Mouse (Mus musculus): ENCODE results near the gene Cers3.

- no peak for TF ChIP-seq CTCF (IDR thresholded peaks at IDR 0.05)
- TF ChIP-seq POLR2A (IDR thresholded peaks at IDR 0.05; ENCODE audit: insufficient read depth, low read depth, low read length) = no peak
- peak; percentile 72; the same call in 1 of the 2 replicates for TF ChIP-seq EP300 (IDR thresholded peaks at IDR 0.05; ENCODE audit: insufficient read depth, low read depth, low read length)
These were observed 76.7 kb downstream of the Cers3 start for GRCm38 (mm10) chr7:66820034-66820433.

Data from heart, adult 2 months (tissue).